Mouse (Mus musculus) adrenal gland, adult 8-10 months (tissue): Measurements from ENCODE around the gene Pxmp2. TPM values are rescaled to one million over a fixed set of nuclear protein-coding genes. Genes with fewer than 3 reads are reported as not detected.

ENCODE experiments used
- DNase-seq: peaks from one replicate; pipeline ENCODE4 v3.0.0; 2022
- total RNA-seq, 4 experiments: library from RNA; stranded (reverse); gene quantifications; 2 replicates each; pipeline ENCODE4 v1.2.4; 2022

The Pxmp2 gene
- 10 to 100 TPM in 1 of 4 experiments, 1 to 10 TPM in 3; 6.2 to 15.7 (median 9.6) TPM for total RNA-seq

DNA sequence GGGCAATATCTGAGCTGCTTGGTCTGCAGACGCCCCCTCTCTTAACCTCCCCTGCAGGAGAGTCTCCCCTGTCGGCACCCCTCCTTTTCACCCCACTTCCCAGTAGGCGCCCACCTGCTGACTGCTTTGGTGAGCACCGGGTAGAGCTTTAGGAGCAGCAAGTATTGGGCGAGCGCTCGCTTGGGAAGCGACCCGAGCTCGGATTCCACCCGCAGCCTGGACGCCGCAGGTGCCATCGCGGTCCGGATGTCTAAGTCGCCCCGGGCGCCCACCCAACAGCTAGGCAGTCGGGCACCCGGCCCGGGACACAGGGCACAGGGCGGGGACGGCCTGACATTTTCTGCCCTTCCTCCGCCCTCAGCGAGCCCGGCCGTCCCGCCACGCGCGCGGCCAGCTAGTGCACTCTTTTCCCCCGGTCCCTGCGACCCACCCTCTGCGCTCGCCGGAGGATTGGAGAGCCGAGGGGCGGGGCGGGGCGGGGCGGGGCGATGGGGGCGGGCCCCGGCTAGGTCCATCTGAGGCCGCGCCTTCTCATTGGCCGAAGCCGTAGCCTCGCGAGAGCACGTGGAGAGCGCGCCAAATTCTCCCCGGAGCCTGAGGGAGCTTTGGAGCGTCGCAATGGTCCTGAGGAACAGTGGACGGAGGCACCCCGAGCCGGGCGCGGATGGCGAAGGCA, at the start of gene Pxmp2, which contains the start of gene Pole:
Gene Pxmp2, minus strand, starts transcription at position 417 of the 676 bp plus-strand sequence.
Gene Pole, plus strand, starts transcription at position 537 of the 676 bp plus-strand sequence.
- DNase-seq = peak; percentile 85

DNA sequence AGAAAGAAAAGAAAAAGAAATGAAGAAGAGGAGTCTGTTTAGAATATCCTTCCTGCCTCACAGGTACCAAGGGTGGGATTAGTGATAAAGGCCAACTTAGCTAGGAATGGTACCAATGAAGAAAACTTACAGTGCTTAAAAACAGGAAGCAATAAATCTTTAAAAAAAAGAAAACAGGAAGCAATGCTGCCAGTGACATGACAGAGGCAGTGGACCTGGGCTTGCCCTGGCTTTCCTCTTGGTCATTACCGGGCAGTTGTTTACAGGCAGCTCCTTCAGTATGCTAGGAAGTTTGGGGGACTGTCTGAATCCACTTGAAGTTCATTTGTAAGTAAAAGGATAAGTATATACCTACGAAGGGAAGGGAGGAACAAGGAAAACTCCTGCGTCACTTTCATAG, 44.5 kb upstream of the Pxmp2 start:
- no peak for DNase-seq

DNA sequence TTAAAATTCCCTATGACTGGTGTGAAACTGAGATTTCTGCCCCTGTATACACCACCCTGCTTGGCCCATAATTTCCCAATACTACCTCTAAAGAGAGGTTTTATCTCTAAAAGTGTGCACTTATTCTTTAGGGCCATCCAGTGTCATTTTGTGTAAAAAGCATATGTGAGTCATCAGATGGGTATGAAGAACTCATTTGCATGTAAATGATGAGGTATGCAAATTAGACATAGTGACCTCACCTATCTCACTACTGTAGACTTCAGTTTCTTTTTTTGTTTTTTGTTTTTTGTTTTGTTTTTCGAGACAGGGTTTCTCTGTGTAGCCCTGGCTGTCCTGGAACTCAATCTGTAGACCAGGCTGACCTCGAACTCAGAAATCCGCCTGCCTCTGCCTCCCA, 27.1 kb upstream of the Pxmp2 start:
- DNase-seq = no peak

DNA sequence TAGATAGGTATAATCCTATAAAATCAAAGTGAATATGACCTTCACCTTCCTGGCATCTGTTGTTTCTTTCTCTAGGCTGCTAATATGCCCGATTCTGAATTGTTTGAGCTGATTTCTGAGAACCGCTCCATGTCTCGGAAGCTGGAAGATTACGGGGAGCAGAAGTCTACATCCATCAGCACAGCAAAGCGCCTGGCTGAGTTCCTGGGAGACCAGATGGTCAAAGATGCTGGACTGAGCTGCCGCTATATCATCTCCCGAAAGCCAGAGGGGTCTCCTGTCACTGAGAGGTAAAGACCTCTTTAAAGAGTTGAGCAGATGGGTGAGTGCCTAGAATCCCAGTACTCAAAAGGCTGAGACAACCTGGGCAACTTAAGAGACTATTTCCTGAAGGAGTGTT, 22.9 kb upstream of the Pxmp2 start:
- DNase-seq = no peak

DNA sequence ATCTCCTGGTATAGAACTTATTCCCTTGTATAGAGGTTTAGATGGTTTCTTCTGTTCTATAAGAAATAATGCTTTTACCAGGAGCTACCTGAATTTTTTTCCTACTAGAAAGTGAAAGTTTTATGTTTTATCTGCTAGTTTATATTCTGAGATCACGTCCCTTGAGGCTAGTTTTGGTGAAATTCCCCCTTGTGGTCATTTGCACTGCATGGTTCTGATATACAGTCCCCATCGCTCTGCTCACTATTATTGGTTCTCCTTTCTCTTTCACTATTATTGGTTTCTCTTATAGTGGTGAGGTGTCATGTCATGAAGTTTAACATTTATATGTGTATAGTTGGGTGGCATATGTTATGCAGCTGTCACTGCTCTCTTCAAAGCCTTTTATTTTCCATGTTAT, 14.6 kb upstream of the Pxmp2 start:
- DNase-seq = no peak

DNA sequence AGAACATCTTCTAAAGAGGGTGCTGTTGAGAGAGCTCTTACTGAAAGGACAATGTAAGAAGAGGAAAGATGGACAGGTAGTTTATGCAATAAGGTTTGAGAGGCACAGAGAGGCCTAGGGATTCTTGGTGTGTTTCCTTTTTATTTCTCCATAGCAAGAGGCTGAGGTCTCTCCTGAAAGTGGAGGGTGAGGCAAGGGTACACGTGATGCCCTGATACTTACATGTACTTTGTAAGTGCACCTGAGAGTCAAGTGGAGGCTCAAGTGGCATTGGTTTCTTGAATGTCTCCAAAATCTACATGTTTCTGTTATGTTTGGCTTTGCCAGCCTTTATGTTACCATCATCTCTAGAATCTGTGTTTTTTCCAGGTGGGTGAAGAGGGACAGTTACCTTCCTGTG, 10.7 kb upstream of the Pxmp2 start:
- no peak for DNase-seq

DNA sequence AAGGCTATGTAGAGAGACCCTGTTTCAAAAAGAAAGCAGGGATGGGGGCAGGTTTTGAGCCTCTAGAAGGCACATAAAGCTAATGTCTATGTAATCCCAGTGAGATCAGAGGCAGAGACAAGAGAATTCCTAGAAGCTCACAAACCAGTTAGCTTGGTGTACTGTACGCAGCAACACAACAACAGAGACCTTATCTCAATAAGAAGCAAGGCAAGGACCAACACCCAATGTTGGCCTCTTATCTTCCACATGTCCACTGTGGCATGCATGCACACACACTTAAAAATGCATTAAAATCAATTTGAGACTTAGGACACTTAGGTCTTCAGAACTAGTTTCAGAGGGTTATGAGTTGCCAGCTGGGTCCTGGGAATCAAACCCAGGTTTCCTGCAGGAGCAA, 5.7 kb upstream of the Pxmp2 start:
- DNase-seq = no peak

DNA sequence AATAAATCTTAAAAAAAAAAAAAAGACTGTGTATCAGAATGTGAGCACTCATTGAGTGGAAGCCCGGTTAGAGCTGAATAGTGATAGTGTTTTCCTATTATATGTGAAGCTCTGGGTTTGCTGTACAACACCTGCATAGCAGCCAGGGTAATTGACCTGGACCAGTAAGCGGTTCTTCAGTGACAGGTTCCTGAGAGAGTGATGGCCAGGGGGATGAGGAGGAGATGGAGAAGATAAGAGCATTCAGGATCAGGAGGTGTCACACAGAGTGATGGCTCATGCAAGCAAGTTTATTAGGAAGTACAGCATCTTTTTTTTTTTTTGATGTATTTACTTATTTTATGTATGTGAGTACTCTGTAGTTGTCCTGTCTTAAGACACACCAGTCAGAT, 1.1 kb upstream of the Pxmp2 start:
- DNase-seq = no peak

DNA sequence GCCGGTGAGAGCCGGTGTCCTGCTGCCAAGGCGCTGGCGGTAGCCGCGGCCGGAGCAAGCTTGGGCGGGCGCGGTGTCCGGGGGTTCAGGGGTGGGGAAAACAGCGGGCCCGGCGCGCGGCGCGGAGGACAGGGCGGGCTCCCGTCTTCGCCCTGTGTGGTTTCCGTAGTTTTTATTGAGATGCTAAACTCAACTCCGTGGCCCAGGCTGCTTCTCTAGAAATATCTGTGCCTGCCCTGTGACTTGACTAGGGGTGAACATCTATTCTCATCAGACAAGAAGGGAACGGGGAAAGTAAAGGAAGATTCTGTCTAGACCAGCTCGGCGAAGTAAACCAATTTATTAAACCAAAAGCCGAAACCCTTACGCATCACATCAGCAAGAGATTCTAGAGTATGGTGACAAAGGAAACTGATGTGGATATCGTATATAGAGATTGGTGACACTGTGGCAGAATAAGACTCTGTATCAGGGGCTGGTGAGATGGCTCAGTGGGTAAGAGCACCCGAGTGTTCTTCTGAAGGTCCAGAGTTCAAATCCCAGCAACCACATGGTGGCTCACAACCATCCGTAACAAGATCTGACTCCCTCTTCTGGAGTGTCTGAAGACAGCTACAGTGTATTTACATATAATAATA, 579 bp upstream of the Pxmp2 start:
- DNase-seq = no peak

DNA sequence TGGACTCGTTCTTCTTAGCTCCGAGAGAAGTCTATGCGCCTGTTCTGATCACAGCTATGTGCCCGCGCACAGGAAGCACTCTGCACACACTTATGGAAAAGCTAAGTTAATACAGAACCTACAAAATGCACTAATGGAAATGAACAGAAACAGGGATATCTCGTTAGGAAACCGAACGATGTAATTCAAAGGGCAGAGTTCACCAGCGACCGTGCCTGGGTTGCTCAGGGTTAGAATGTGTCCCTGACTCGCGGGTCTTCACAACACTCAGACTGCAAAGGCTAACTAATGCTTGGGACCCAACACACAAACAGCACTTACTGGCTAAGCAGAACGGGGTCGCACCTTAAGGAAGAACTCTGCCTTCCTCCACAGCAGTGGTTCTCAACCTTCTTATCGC, 830 bp downstream of the Pxmp2 start:
- no peak for DNase-seq

DNA sequence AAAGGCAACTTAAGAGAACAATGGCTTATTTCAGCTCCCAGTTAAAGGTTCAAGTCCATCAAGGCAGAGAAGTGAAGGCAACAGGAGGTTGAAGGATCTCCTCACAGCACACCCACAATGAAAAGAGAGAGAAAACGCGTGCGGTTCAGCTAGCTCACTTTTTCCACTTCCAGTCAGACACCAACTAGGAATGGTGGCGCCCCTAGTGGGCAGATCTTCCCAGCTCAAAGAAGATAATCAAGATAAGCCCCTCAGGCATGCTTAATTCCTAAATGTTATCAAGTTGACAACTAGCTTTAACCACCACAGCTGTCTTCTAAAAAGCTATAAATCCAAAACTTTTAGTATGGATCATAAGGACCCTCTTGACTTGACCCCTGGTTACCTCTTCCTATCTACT, 1.4 kb downstream of the Pxmp2 start:
- no peak for DNase-seq

DNA sequence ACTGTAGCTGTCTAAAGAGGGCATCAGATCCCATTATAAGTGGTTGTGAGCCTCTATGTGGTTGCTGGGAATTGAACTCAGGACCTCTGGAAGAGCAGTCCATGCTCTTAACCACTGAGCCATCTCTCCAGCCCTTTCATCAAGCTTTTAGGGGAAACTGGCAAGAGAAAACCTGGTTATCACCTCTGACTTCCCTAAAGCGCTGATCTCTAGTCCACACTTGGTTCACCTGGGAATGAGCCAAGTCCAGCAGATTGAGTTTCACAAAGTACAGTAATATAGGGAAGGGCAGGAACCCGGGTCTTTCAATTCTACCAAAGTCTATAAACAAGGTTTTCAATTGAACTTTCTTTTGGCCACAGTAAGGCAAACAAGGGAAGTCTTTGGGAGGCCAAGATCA, 4.0 kb downstream of the Pxmp2 start:
- no peak for DNase-seq

DNA sequence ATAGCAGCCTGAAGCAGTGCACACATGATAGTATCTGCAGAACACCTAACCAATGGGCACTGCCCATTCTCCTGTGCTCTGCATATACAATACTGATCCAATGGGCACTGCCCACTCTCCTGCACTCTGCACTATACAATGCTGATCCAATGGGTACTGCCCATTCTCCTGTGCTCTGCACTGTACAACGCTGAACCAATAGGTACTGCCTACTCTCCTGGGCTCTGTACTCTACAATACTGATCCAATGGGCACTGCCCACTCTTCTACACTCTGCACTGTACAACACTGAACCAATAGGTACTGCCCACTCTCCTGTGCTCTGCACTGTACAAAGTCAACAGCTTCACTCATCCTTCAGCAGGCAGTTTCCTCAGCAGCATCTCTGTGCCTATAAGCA, 9.1 kb downstream of the Pxmp2 start:
- DNase-seq = no peak

DNA sequence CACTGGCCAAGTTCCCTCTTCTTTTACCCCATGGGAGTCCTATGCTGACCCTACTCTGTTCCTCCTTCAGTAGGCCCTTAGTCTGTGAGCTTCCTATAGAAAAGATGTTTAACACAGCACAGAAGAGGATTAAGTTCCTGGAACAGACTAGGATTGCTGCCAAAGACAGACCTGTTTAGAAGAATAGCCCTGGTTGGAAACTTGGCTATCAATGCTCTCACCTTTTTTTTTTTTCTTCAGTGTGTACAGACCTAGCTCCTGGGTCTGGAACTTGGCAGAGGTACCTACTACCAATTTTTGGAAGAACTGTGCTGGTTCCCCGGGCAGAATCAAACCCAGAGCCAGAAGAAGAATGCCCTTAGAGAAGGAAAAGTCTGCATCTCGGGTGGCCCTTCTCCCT, 9.6 kb downstream of the Pxmp2 start:
- no peak for DNase-seq

DNA sequence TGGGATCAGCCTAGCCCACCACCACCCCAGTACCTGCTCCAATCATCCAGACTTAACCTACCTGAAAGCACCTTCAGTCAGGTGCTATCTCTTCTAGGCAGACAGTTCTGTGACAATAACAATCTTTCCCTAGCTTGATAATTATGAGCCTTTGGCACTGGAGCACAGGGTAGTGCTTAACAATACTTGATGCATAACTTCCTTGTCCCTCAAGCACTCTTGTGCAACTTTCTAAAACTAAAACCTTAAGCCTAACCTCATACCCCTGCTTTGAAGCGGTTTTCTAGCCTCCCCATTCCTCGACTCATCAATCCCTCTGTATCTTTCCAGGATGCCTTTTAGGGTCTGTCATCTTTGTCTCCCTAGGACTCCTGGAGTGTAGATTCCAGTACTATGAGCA, 11.1 kb downstream of the Pxmp2 start:
- no peak for DNase-seq

DNA sequence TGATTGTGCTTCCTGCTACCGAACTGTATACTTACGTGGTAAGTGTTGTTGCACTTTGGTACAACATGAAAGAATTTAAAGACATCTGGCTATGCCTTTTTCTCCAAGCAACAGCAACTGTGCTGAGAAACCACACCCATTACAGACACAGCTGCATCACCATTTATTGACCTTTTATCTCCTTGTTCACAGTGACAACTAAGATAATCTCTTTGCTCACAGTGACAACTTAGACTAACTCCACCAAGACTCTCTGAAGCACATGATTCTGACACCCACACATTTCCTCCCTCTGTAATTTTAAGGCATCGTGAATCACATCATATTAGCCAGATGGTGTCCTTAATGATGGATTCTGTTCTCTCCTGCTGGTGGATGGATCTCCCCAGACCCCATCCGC, 11.8 kb downstream of the Pxmp2 start:
- DNase-seq = no peak

DNA sequence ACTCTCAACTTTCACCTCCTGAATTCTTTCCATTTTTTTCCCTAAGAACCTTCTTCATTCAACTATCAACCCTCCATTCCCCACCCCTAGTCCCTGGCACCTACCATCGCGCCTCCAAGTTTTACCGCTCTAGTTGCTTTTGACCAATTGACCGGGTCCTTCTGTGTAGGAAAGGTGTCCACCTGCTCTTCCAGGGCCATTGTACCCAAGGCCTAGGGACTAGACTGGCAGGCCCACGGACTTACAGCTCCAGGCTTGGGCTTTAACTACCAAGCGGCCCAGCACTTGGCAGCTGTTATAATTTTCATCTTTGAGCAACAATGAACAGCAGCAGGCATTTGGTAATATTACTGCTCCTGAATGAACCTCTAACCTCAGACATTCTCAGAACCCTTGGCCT, 15.7 kb downstream of the Pxmp2 start:
- DNase-seq = no peak

DNA sequence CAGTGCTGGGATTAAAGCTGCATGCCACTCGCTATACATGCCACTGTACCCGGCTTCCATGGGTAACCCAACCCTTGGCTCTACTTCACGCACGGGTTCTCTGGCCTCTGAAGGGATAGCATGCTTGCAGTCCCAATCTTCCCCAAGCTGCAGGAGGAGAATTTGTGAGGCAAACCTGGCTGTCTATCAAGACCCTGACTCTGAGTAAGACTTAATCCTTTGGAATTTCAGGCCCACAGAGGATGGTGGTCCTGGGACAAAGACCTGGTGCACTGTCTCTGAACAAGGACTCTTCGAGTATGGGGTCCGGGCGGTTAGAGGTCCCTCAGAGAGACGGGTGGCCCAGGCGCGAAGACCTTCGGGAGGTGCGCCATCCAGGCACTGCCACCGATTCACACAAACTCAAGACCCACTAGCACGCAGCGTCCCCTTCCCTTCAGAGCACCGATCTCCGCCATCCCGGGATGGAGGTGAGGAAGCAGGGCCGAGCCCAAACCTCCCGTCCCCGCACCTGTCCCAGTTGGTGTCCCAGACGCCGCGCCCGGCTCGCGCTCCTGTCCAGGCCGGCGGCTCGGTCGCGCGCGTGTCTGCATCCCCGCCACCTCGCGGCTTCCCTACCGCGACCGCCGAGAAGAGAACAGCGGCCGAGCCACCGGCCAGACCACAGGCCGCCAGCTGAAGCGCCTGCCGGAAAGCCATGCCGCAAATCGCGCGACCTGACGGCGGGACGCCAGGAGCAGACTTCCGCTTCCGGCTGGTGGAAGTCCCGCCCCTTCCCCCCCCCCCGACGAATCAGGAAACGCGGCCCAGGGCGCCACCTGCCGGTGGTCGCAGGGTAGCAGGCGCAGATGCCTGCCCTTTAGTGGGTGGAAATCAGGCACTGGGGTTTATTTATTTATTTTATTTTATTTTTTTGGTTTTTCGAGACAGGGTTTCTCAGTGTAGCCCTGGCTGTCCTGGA, 16.6 kb downstream of the Pxmp2 start, which contains the start of gene Pgam5:
Gene Pgam5, minus strand, starts transcription at position 773 of the 961 bp plus-strand sequence.
- peak; percentile 77 for DNase-seq

DNA sequence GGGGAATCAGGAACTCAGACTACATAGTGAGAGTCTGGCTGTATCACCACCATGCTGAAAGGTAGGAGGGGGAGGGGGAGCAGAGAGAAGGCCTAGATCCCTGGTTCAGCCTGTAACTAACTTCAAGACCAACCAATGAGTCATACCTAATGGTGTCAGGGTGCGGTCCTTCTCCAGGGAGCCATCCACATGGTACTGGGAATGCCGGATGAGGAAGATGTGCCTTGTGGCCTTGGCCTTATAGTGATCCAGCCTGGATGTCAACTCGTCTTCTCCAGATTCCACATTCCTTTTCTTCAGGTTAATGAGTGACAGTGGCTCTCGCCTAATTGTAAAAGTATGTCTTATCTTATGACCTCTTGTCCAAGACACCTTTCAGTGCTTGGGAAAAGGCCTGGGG, 19.0 kb downstream of the Pxmp2 start:
- no peak for DNase-seq

DNA sequence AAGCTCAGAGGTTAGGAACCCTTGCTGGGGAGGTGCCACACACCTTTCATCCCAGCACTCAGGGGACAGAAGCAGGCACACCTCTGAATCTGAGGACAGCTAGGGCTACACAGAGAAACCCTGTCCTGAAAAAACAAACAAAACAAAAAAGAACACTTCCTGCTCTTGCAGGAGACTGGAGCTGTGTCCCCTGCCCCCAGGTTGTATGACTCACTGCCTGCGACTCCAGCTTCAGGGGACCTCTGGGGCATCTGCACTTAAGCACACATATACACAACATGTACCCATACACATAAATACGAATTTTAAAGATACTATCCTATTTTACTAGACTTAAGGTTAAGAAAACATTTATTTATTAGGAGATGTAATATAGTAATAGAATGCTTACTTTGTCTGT, 41.9 kb downstream of the Pxmp2 start:
- no peak for DNase-seq

DNA sequence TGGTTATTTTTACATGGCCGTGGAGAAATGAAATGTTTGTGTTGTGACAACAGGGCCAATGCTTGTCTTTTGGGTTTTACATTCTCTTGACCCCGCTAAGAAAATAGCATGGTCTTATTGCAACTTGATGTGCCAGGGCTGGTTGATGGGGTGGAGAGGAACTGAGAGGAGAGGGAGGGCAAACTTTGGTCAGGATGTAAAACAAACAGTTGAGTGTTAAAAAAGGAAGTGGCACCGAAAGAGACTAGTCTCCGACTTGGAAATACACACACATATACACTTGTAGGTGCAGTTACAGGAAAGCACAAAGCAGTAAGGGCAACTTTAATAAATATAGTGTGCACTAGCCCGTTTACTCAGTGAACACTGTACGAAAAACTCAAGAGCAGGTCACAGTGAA, 53.6 kb downstream of the Pxmp2 start:
- no peak for DNase-seq

DNA sequence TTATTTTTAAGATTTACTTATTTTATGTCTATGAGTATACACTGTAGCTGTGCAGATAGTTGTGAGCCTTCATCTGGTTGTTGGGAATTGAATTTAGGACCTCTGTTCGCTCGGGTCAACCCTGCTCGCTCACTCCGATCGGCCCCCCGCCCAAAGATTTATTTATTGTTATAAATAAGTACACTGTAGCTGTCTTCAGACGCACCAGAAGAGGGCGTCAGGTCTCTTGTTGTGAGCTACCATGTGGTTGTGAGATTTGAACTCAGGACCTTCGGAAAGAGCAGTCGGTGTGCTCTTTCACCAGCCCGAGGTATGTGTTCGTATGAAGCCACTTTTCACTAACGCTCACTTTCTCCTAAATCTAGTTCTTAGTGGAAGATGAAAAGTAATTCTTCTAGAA, 54.3 kb downstream of the Pxmp2 start:
- DNase-seq = no peak

DNA sequence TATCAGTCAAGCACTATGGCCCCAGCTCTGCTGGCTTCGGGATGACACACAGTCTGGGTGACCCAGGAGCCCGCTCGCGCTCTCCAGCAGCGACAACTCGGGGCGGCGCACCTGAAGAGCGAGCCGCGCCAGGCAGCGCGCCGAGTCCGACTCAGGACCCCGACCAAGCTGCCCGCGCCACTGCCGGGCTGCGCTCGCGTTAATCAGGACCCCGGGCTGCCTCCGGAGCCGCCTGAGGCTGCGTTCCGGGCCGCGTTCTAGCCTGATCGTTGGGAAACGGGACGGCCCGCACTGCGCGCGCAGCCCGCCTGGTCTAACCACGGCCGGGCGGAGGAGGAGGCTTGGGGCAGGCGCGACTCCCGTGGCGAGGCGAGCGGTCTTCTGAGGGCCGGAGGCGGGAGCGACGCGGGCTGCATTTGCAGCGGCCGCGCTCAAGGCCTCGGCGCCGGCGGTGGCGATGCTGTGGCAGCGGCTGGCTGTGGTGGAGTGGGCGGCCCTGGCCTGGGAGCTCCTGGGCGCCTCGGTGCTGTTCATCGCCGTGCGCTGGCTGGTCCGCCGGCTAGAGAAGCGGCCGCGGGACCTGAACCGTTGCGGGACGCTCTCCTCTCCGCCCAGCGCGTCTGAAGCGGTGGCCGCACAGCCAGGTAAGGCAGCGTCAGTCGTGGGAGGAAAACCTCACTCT, 55.1 kb downstream of the Pxmp2 start, which contains the start of gene Ankle2:
Gene Ankle2, plus strand, starts transcription at position 225 of the 682 bp plus-strand sequence.
- DNase-seq = peak; percentile 86
